Mouse (Mus musculus): ENCODE measurements around the gene Pdpk1.
A peak's percentile ranks its signal among the peaks of the same experiment; 100 is the strongest.
"Not testable (repeated sequence)": the region's sequence is repeated elsewhere in the genome, so short reads cannot be mapped to it uniquely, and the experiment has no call there.

The Pdpk1 gene

GRCm38 (mm10) chr17:24113031-24113430, 37.7 kb downstream of the Pdpk1 start:
- DNase-seq (ENCODE audit: inconsistent ontology term): no peak

- no peak for DNase-seq (ENCODE audit: inconsistent ontology term)
Observed at GRCm38 (mm10) chr17:24111256-24111655, 39.5 kb downstream of the Pdpk1 start.

GRCm38 (mm10) chr17:24108896-24109295, 41.8 kb downstream of the Pdpk1 start:
- DNase-seq (ENCODE audit: inconsistent ontology term): peak; percentile 7

- no peak for DNase-seq (ENCODE audit: inconsistent ontology term)
Observed at GRCm38 (mm10) chr17:24105111-24105510, 45.6 kb downstream of the Pdpk1 start.

GRCm38 (mm10) chr17:24098354-24098753, 52.4 kb downstream of the Pdpk1 start:
- no peak for DNase-seq (ENCODE audit: inconsistent ontology term)

GRCm38 (mm10) chr17:24090575-24090974, 60.1 kb downstream of the Pdpk1 start:
- DNase-seq (ENCODE audit: inconsistent ontology term): no peak

- not testable (repeated sequence) for DNase-seq (ENCODE audit: inconsistent ontology term)
Observed at GRCm38 (mm10) chr17:24086399-24086798, 64.3 kb downstream of the Pdpk1 start.

GRCm38 (mm10) chr17:24084593-24084992, 66.1 kb downstream of the Pdpk1 start:
- DNase-seq (ENCODE audit: inconsistent ontology term): no peak

GRCm38 (mm10) chr17:24077101-24077500, 73.6 kb downstream of the Pdpk1 start:
- DNase-seq (ENCODE audit: inconsistent ontology term): no peak

GRCm38 (mm10) chr17:24072919-24073696, 77.6 kb downstream of the Pdpk1 start, which contains the start of gene Kctd5:
TSS of gene Kctd5 (minus strand) at chr17:24073485.
- DNase-seq (ENCODE audit: inconsistent ontology term): peak; percentile 94

GRCm38 (mm10) chr17:24069531-24069930, 81.2 kb downstream of the Pdpk1 start:
- no peak for DNase-seq (ENCODE audit: inconsistent ontology term)

- peak; percentile 61 for DNase-seq (ENCODE audit: inconsistent ontology term)
Observed at GRCm38 (mm10) chr17:24068271-24068670, 82.5 kb downstream of the Pdpk1 start.

- DNase-seq (ENCODE audit: inconsistent ontology term): no peak
Observed at GRCm38 (mm10) chr17:24062459-24063155, 88.1 kb downstream of the Pdpk1 start.

GRCm38 (mm10) chr17:24057730-24058245, 92.9 kb downstream of the Pdpk1 start:
- DNase-seq (ENCODE audit: inconsistent ontology term): no peak

- no peak for DNase-seq (ENCODE audit: inconsistent ontology term)
Observed at GRCm38 (mm10) chr17:24056636-24057625, 93.8 kb downstream of the Pdpk1 start.

- DNase-seq (ENCODE audit: inconsistent ontology term): no peak
Observed at GRCm38 (mm10) chr17:24049008-24049407, 101.7 kb downstream of the Pdpk1 start.

GRCm38 (mm10) chr17:24048053-24048452, 102.7 kb downstream of the Pdpk1 start:
- DNase-seq (ENCODE audit: inconsistent ontology term): no peak

- no peak for DNase-seq (ENCODE audit: inconsistent ontology term)
Observed at GRCm38 (mm10) chr17:24046026-24046425, 104.7 kb downstream of the Pdpk1 start.

- no peak for DNase-seq (ENCODE audit: inconsistent ontology term)
Observed at GRCm38 (mm10) chr17:24045608-24046007, 105.1 kb downstream of the Pdpk1 start.

- DNase-seq (ENCODE audit: inconsistent ontology term): no peak
Observed at GRCm38 (mm10) chr17:24044482-24044881, 106.2 kb downstream of the Pdpk1 start.

- DNase-seq (ENCODE audit: inconsistent ontology term): no peak
Observed at GRCm38 (mm10) chr17:24037844-24038243, 112.9 kb downstream of the Pdpk1 start, which contains the start of gene Prss27. TSS of gene Prss27 (plus strand) at chr17:24038144.

All from Muller cell, postnatal 12 days (primary cell).